Mouse (Mus musculus) neural tube, embryonic 15.5 days (tissue): ENCODE results near the gene Drc3. TPM values are rescaled to one million over a fixed set of nuclear protein-coding genes. Genes with fewer than 3 reads are reported as not detected.
"Not testable (repeated sequence)": the region's sequence is repeated elsewhere in the genome, so short reads cannot be mapped to it uniquely, and the experiment has no call there.

ENCODE experiments used
- ATAC-seq: fragments of 200-750 bp; cut with Nextera tagmentation; 2 replicates; pipeline ENCODE4 v1.8.0; 2017; ENCODE audit warnings: mild to moderate bottlenecking, moderate TSS enrichment, moderate library complexity; ENCODE audit not compliant: low FRiP score
- H3K27ac ChIP-seq: fragments of 300-500 bp; sonication (generic); replicated peaks from 2 replicates; pipeline ENCODE4 v1.5.1; 2015; ENCODE audit warnings: mild to moderate bottlenecking, inconsistent platforms
- H3K27me3 ChIP-seq: fragments of 300-500 bp; sonication (generic); replicated peaks from 2 replicates; pipeline ENCODE4 v1.6.1; 2015; ENCODE audit warnings: inconsistent platforms
- H3K36me3 ChIP-seq: fragments of 300-500 bp; sonication (generic); 2 replicates; pipeline ENCODE4 v1.6.1; 2015; ENCODE audit warnings: inconsistent platforms
- H3K4me1 ChIP-seq: fragments of 300-500 bp; sonication (generic); 2 replicates; pipeline ENCODE4 v1.6.1; 2015; ENCODE audit warnings: inconsistent platforms
- H3K4me2 ChIP-seq: fragments of 300-500 bp; sonication (generic); 2 replicates; pipeline ENCODE4 v1.6.1; 2015; ENCODE audit warnings: inconsistent platforms, mild to moderate bottlenecking, moderate library complexity
- H3K4me3 ChIP-seq: fragments of 300-500 bp; sonication (generic); replicated peaks from 2 replicates; pipeline ENCODE4 v1.5.1; 2015; ENCODE audit warnings: mild to moderate bottlenecking, inconsistent platforms
- H3K9ac ChIP-seq: fragments of 300-500 bp; sonication (generic); replicated peaks from 2 replicates; pipeline ENCODE4 v1.6.1; 2015; ENCODE audit warnings: mild to moderate bottlenecking, inconsistent platforms
- H3K9me3 ChIP-seq: fragments of 300-500 bp; sonication (generic); replicated peaks from 2 replicates; pipeline ENCODE4 v1.6.1; 2016; ENCODE audit warnings: inconsistent platforms
- WGBS: fragments of 180-500 bp; shearing (Covaris S2); methylation state at CpG from one replicate; pipeline ENCODE4 v1.1.7; 2015; ENCODE audit warnings: mixed read lengths; 5-methylcytosine and 5-hydroxymethylcytosine counted together
- polyA plus RNA-seq: library from polyadenylated mRNA; unstranded; fragments of >200 nt; fragmentation: Nextera tagmentation; extraction: Ambion mirVana; gene quantifications from 2 replicates; pipeline ENCODE4 v1.2.1, GENCODE M21; 2015

The Drc3 gene
- polyA plus RNA-seq, 1 experiment from 2014 or later = 5.3 TPM

GRCm38 (mm10) chr11:60433501-60433900 is 80.4 kb downstream of the Drc3 start:
- Histone ChIP-seq H3K4me2 (no peak overlapping the region), H3K4me1 (no peaks in the 10 kb centered on the region), H3K9me3 (no peaks in the 10 kb centered on the region), H3K4me3 (no peak overlapping the region), H3K27me3 (no peaks in the 10 kb centered on the region), H3K36me3 (peaks cover 68% of the 10 kb centered on the region), H3K27ac (no peak overlapping the region), H3K9ac (no peak overlapping the region)
- no peak for ATAC-seq

DNA sequence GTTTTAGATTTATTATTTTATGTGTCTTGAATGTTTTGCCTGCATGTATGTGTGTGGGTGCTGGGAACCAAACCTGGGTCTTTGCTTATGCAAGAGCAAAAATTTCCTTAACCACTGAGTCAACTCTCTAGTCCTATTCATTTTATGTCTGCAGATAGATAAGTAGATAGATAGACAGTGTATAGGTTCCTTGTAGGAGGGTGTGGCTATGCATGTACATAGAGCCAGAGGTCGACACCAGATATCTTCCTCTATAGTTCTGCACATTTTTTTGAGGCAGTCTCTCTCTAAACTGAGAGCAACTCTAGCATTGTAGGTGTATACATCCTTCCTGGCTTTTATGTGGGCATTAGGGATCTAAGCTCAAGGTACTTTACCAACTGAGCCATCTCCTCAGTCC is 82.0 kb downstream of the Drc3 start:
- Histone ChIP-seq H3K9ac (no peak overlapping the region), H3K4me2 (no peak overlapping the region), H3K4me1 (no peaks in the 10 kb centered on the region), H3K27me3 (no peaks in the 10 kb centered on the region), H3K9me3 (no peaks in the 10 kb centered on the region), H3K4me3 (no peak overlapping the region), H3K36me3 (peaks cover 71% of the 10 kb centered on the region), H3K27ac (no peak overlapping the region)
- WGBS = 97% methylated on average over 1 of the region's 1 CpGs
- ATAC-seq = no peak

DNA sequence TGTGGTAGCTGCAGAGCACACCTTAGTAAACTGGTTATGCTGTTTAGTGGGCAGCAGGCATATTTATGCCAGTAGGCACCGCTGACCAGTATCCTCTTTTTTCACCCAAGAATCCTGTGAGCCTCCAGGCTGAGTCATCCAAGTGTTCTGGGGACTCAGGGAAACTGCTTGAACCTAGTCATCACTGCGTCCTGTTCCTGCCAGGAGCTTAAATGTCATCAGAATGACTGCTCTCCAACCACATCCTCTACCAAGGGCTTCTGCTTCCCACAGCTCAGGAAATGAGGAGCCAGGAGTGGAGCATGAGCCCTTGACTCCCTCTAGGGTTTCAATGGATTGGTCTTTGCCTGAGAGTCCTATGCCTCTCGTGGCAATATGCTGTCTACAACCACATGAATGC is 83.5 kb downstream of the Drc3 start:
- Histone ChIP-seq H3K27me3 (no peaks in the 10 kb centered on the region), H3K27ac (no peak overlapping the region), H3K36me3 (peaks cover 75% of the 10 kb centered on the region), H3K9ac (no peak overlapping the region), H3K4me2 (no peak overlapping the region), H3K4me1 (no peaks in the 10 kb centered on the region), H3K9me3 (no peaks in the 10 kb centered on the region), H3K4me3 (no peak overlapping the region)
- ATAC-seq = no peak
- WGBS = 96% methylated on average over 3 of the region's 3 CpGs

GRCm38 (mm10) chr11:60439621-60440020 is 86.5 kb downstream of the Drc3 start:
- 15% methylated on average over 1 of the region's 1 CpGs for WGBS
- H3K36me3 ChIP-seq = peaks cover 75% of the 10 kb centered on the region
- H3K4me3 ChIP-seq, H3K27ac ChIP-seq, H3K4me1 ChIP-seq, H3K27me3 ChIP-seq, H3K9ac ChIP-seq, ATAC-seq, H3K9me3 ChIP-seq, H3K4me2 ChIP-seq: not testable (repeated sequence)

- H3K4me2 ChIP-seq = no peak overlapping the region
- no peaks in the 10 kb centered on the region for H3K9me3 ChIP-seq
- H3K4me1 ChIP-seq = no peaks in the 10 kb centered on the region
- ATAC-seq = no peak
- no peaks in the 10 kb centered on the region for H3K27me3 ChIP-seq
- H3K36me3 ChIP-seq = peaks cover 71% of the 10 kb centered on the region
- WGBS = 42% methylated on average over 7 of the region's 7 CpGs
- no peak overlapping the region for H3K27ac ChIP-seq
- H3K9ac ChIP-seq = no peak overlapping the region
- no peak overlapping the region for H3K4me3 ChIP-seq
Measured at GRCm38 (mm10) chr11:60440176-60440575, 87.0 kb downstream of the Drc3 start.

DNA sequence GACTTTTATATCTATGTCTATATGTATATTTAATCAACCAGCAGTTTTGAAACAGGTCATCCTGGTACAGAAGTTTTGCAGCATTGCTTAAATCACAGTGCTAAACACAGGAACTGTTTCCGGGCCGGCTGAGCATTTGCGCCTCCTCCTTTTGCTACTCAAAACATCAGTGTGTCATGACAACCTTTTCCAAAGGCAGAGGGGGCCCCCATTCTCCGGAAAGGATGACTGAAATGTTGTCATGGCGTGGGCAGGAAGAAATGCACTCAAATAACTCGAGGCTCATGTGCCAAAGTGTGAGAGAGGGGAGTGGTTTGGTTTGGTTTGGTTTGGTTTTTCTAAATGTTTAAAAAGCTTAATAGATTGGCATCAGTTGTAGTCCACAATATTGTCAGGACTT is 89.8 kb downstream of the Drc3 start:
- Histone ChIP-seq H3K4me1 (no peaks in the 10 kb centered on the region), H3K36me3 (peaks cover 56% of the 10 kb centered on the region), H3K27me3 (no peaks in the 10 kb centered on the region), H3K9ac (no peak overlapping the region), H3K9me3 (no peaks in the 10 kb centered on the region), H3K4me2 (no peak overlapping the region), H3K4me3 (no peak overlapping the region), H3K27ac (no peak overlapping the region)
- ATAC-seq = no peak
- 91% methylated on average over 6 of the region's 6 CpGs for WGBS

Other genes with a start within 250 kb of the Drc3 start
- 26.5 and 27.4 TPM in 2 replicates for gene Rai1, start 248.3 kb upstream of the Drc3 start, polyA plus RNA-seq
- gene Srebf1, start 130.7 kb upstream of the Drc3 start, polyA plus RNA-seq = 44.2 and 50.0 TPM in 2 replicates
- 66.3 and 68.9 TPM in 2 replicates for gene Tom1l2, start 424 bp upstream of the Drc3 start, polyA plus RNA-seq
- gene Gid4, start 63.8 kb downstream of the Drc3 start, polyA plus RNA-seq = 22.5 and 24.2 TPM in 2 replicates
- 45.7 and 48.6 TPM in 2 replicates for gene Atpaf2, start 65.1 kb downstream of the Drc3 start, polyA plus RNA-seq
- 94.6 and 98.5 TPM in 2 replicates for gene Drg2, start 101.3 kb downstream of the Drc3 start, polyA plus RNA-seq
- gene Myo15, start 116.0 kb downstream of the Drc3 start, polyA plus RNA-seq = 0.28 TPM in 2 replicates
- 18.6 and 23.1 TPM in 2 replicates for gene Alkbh5, start 183.1 kb downstream of the Drc3 start, polyA plus RNA-seq